8 mouse cellular contexts compared by ENCODE assay signal in the genomic region with DNA sequence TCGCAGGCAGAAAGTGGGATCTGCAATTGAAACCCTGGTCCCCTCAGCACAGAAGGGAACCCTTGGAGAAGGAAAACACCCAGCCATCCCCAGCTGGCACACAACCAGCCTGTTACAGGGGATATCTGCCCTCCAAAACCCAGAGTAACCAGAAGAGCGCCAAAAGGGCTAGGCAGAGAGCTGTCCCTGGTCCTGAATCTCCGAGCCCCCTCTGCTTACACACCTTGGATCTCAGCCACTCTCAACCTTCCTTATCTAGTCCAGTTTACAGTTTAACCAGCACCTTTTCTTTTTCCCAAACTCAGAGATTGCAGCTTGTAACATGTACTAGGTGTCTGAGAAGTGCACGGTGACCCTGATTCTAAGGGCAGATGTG.
DNase-seq lines count a peak whose midpoint lies in the region; ATAC-seq and TF ChIP-seq lines count a peak whose summit lies in the region.
"Had no signal": no experiment of that assay in that cellular context is flagged by ENCODE, and none has a peak within 500 bp of the region (broad histone marks: within the 10 kb centered on the region; RNA-seq: fewer than 3 reads in every experiment).

No protein-coding gene starts in this region.

- no peaks in the 10 kb centered on the region for H3K9me3 ChIP-seq in lung, embryonic 14.5 days (ENCODE audit: low read depth, low read length)
- no peaks in the 10 kb centered on the region for H3K9me3 ChIP-seq in embryonic facial prominence, embryonic 10.5 days
- H3K9me3 ChIP-seq: midbrain, embryonic 12.5 days had no signal

- 13% methylated on average over 4 of the region's 4 CpGs for WGBS in lung, embryonic 14.5 days
- WGBS in embryonic facial prominence, embryonic 10.5 days: 20% methylated on average over 4 of the region's 4 CpGs

- H3K9ac ChIP-seq in lung, embryonic 14.5 days: no peak overlapping the region
- H3K9ac ChIP-seq: midbrain, embryonic 12.5 days had no signal

- peaks cover 37% of the 10 kb centered on the region; the same call in 1 of the 2 replicates for H3K27me3 ChIP-seq in lung, embryonic 14.5 days (ENCODE audit: insufficient read depth, low read length)
- H3K27me3 ChIP-seq in embryonic facial prominence, embryonic 10.5 days (replicated peaks; ENCODE audit: low read depth, poor library complexity, severe bottlenecking): peaks cover 97% of the 10 kb centered on the region

- DNase-seq in lung, embryonic 14.5 days: peak; percentile 91
- no peak for DNase-seq in lung, postnatal 36 days
- DNase-seq in adipocyte (ENCODE audit: low spot score): peak; percentile 20
- peak; percentile 82 for DNase-seq in embryonic facial prominence, embryonic 10.5 days (ENCODE audit: low spot score)
- peak; percentile 72 for DNase-seq in ovary, postnatal 36 days (ENCODE audit: low spot score)
- DNase-seq in layer of hippocampus, adult 11-12 months (ENCODE audit: low spot score): no peak

- no peak overlapping the region for H3K4me2 ChIP-seq in lung, embryonic 14.5 days
- H3K4me2 ChIP-seq: midbrain, embryonic 12.5 days had no signal

- no peak overlapping the region for H3K4me3 ChIP-seq in lung, embryonic 14.5 days (ENCODE audit: low read depth, low read length)
- no peak overlapping the region for H3K4me3 ChIP-seq in embryonic facial prominence, embryonic 10.5 days
- H3K4me3 ChIP-seq: midbrain, embryonic 12.5 days had no signal

- TF ChIP-seq CTCF in lung, embryonic 14.5 days (IDR thresholded peaks at IDR 0.05; ENCODE audit: low read depth): no peak

- H3K36me3 ChIP-seq in lung, embryonic 14.5 days (ENCODE audit: insufficient read depth): no peaks in the 10 kb centered on the region
- no peaks in the 10 kb centered on the region for H3K36me3 ChIP-seq in embryonic facial prominence, embryonic 10.5 days (replicated peaks)
- H3K36me3 ChIP-seq: midbrain, embryonic 12.5 days had no signal

- no peak overlapping the region for H3K27ac ChIP-seq in lung, embryonic 14.5 days (ENCODE audit: low read depth)
- no peak overlapping the region for H3K27ac ChIP-seq in embryonic facial prominence, embryonic 10.5 days (replicated peaks)
- H3K27ac ChIP-seq: midbrain, embryonic 12.5 days had no signal

- no peaks in the 10 kb centered on the region for H3K4me1 ChIP-seq in lung, embryonic 14.5 days (ENCODE audit: insufficient read depth)
- peaks cover 46% of the 10 kb centered on the region for H3K4me1 ChIP-seq in embryonic facial prominence, embryonic 10.5 days

- no peak for ATAC-seq in lung, embryonic 14.5 days (ENCODE audit: insufficient read depth)
- ATAC-seq in inflammation-experienced regulatory T-cells, adult 6 months: no peak

Comparison
In these comparisons a context has a peak if more than half of its experiments do, and no peak if none do; other contexts are left out.
1. DNase-seq: peak in lung, embryonic 14.5 days (single experiment), adipocyte (single experiment), embryonic facial prominence, embryonic 10.5 days (single experiment) and ovary, postnatal 36 days (single experiment); none in lung, postnatal 36 days (single experiment) and layer of hippocampus, adult 11-12 months (single experiment).